Mouse (Mus musculus): ENCODE results near the gene Slc38a11. TPM values are rescaled to one million over a fixed set of nuclear protein-coding genes. Genes with fewer than 3 reads are reported as not detected.

The Slc38a11 gene
- total and polyA plus RNA-seq, 3 experiments = not detected

Other genes starting within 250 kb of the Slc38a11 start
- 1.2 and 1.5 TPM in 2 replicates for gene Cobll1, start 124.6 kb downstream of the Slc38a11 start, total RNA-seq (2012; rRNA removed)
- gene Cobll1, start 124.6 kb downstream of the Slc38a11 start, total RNA-seq (2014; rRNA removed) = 0.42 and 0.67 TPM in 2 replicates
- 1.9 and 2.4 TPM in 2 replicates for gene Cobll1, start 124.6 kb downstream of the Slc38a11 start, polyA plus RNA-seq (2012; ENCODE audit: insufficient read length, low read depth)
- 0.04 and 0.13 TPM in 2 replicates for gene Scn3a, start 203.6 kb upstream of the Slc38a11 start, total RNA-seq (2012; rRNA removed)
- gene Scn3a, start 203.6 kb upstream of the Slc38a11 start, total RNA-seq (2014; rRNA removed) = 0.23 and 0.24 TPM in 2 replicates
- gene Scn3a, start 203.6 kb upstream of the Slc38a11 start, polyA plus RNA-seq (2012; ENCODE audit: insufficient read length, low read depth) = 0.33 and 0.63 TPM in 2 replicates

Measured in CH12.LX (cell line).